ENCODE assay signal across 8 mouse cellular contexts in genomic region chr2:94406083-94406957, GRCm38 (mm10). TPM values are rescaled to one million over a fixed set of nuclear protein-coding genes. Genes with fewer than 3 reads are reported as not detected.
A peak's percentile ranks its signal among the peaks of the same experiment; 100 is the strongest.
DNase-seq lines count a peak whose midpoint lies in the region; ATAC-seq and TF ChIP-seq lines count a peak whose summit lies in the region.

Gene Ttc17 (minus strand): TSS chr2:94406689.

- peak; percentile 94 for ATAC-seq in embryonic facial prominence, embryonic 15.5 days (ENCODE audit: insufficient number of reproducible peaks, low FRiP score, low TSS enrichment, low read depth)
- ATAC-seq in limb, embryonic 14.5 days (ENCODE audit: low FRiP score, low read depth) = peak; percentile 97
- peak; percentile 94 for ATAC-seq in midbrain, postnatal 0 days (ENCODE audit: low FRiP score)

- peak; percentile 90 for DNase-seq in 416B (ENCODE audit: low read depth)
- DNase-seq in heart, adult 8-10 months (ENCODE audit: low spot score) = peak; percentile 86
- peak; percentile 88 for DNase-seq in kidney, adult 9 months
- DNase-seq in limb, embryonic 14.5 days (ENCODE audit: low spot score) = peak; percentile 93
- DNase-seq in midbrain, postnatal 0 days (ENCODE audit: low spot score) = peak; percentile 91
- DNase-seq in spleen, postnatal 14 days (ENCODE audit: low spot score in 2 of 2) = peak; percentile 77 to 85

- peak within 1 kb of the TSS; percentile 77 for H3K4me2 ChIP-seq in embryonic facial prominence, embryonic 15.5 days (replicated peaks)
- peak within 1 kb of the TSS; percentile 80 for H3K4me2 ChIP-seq in limb, embryonic 14.5 days (replicated peaks; ENCODE audit: low read depth, low read length, severe bottlenecking)
- peak within 1 kb of the TSS; percentile 79 for H3K4me2 ChIP-seq in midbrain, postnatal 0 days (ENCODE audit: low read depth, low read length, poor library complexity, severe bottlenecking)

- peak within 1 kb of the TSS; percentile 84 for H3K9ac ChIP-seq in embryonic facial prominence, embryonic 15.5 days
- H3K9ac ChIP-seq in limb, embryonic 14.5 days (ENCODE audit: low read depth, low read length, severe bottlenecking) = peak within 1 kb of the TSS; percentile 87
- peak within 1 kb of the TSS; percentile 93 for H3K9ac ChIP-seq in midbrain, postnatal 0 days (replicated peaks; ENCODE audit: low read length, poor library complexity, severe bottlenecking)

- WGBS in bone marrow, adult 2 months = under 1% methylated on average over 77 of the region's 77 CpGs
- under 1% methylated on average over 76 of the region's 77 CpGs for WGBS in embryonic facial prominence, embryonic 15.5 days
- WGBS in limb, embryonic 14.5 days = under 1% methylated on average over 51 of the region's 77 CpGs
- under 1% methylated on average over 70 of the region's 77 CpGs for WGBS in midbrain, postnatal 0 days

- peak within 1 kb of the TSS; percentile 79 for H3K4me3 ChIP-seq in bone marrow, adult 2 months (replicated peaks; ENCODE audit: control insufficient read depth, low read depth, low read length)
- H3K4me3 ChIP-seq in embryonic facial prominence, embryonic 15.5 days (replicated peaks) = peak within 1 kb of the TSS; percentile 97
- H3K4me3 ChIP-seq in limb, embryonic 14.5 days (replicated peaks; ENCODE audit: low read length) = peak within 1 kb of the TSS; percentile 94
- peak within 1 kb of the TSS; percentile 98 for H3K4me3 ChIP-seq in midbrain, postnatal 0 days (ENCODE audit: low read depth, low read length)

- H3K9me3 ChIP-seq in embryonic facial prominence, embryonic 15.5 days (replicated peaks) = no peaks in the 10 kb centered on the region
- H3K9me3 ChIP-seq in limb, embryonic 14.5 days (ENCODE audit: control insufficient read depth, low read length) = no peaks in the 10 kb centered on the region
- H3K9me3 ChIP-seq in midbrain, postnatal 0 days (ENCODE audit: low read length) = no peaks in the 10 kb centered on the region

- no peaks in the 10 kb centered on the region; the same call in 1 of the 2 replicates for H3K4me1 ChIP-seq in bone marrow, adult 2 months (ENCODE audit: control insufficient read depth, insufficient read depth, low read length)
- H3K4me1 ChIP-seq in embryonic facial prominence, embryonic 15.5 days = peaks cover 22% of the 10 kb centered on the region
- peaks cover 13% of the 10 kb centered on the region for H3K4me1 ChIP-seq in limb, embryonic 14.5 days (ENCODE audit: control insufficient read depth, insufficient read depth, low read length)
- H3K4me1 ChIP-seq in midbrain, postnatal 0 days (ENCODE audit: insufficient read depth, low read length) = peaks cover 11% of the 10 kb centered on the region

- peak within 1 kb of the TSS; percentile 62 for H3K27ac ChIP-seq in bone marrow, adult 2 months (ENCODE audit: control insufficient read depth, insufficient read depth, low read depth, low read length, poor library complexity)
- H3K27ac ChIP-seq in embryonic facial prominence, embryonic 15.5 days (replicated peaks) = peak within 1 kb of the TSS; percentile 92
- peak within 1 kb of the TSS; percentile 92 for H3K27ac ChIP-seq in limb, embryonic 14.5 days (replicated peaks; ENCODE audit: low read depth, low read length)
- peak within 1 kb of the TSS; percentile 89 for H3K27ac ChIP-seq in midbrain, postnatal 0 days (ENCODE audit: low read depth, low read length)

- peak; percentile 74; the same call in 1 of the 2 replicates for TF ChIP-seq POLR2A in bone marrow, adult 2 months (IDR thresholded peaks at IDR 0.05; ENCODE audit: borderline replicate concordance, control insufficient read depth, low read depth, low read length)
- TF ChIP-seq POLR2A in limb, embryonic 14.5 days (IDR thresholded peaks at IDR 0.05; ENCODE audit: borderline replicate concordance, extremely low read depth, insufficient read depth, insufficient read length) = peak; percentile 91; the same call in 1 of the 2 replicates

- no peaks in the 10 kb centered on the region for H3K27me3 ChIP-seq in embryonic facial prominence, embryonic 15.5 days
- H3K27me3 ChIP-seq in limb, embryonic 14.5 days (ENCODE audit: control insufficient read depth, insufficient read depth, low read length) = no peaks in the 10 kb centered on the region
- H3K27me3 ChIP-seq in midbrain, postnatal 0 days (ENCODE audit: insufficient read depth, low read length) = no peaks in the 10 kb centered on the region

- peaks cover 10% of the 10 kb centered on the region for H3K36me3 ChIP-seq in embryonic facial prominence, embryonic 15.5 days
- peaks cover 15% of the 10 kb centered on the region for H3K36me3 ChIP-seq in limb, embryonic 14.5 days (ENCODE audit: control insufficient read depth, insufficient read depth, low read length)
- no peaks in the 10 kb centered on the region; the same call in 1 of the 2 replicates for H3K36me3 ChIP-seq in midbrain, postnatal 0 days (ENCODE audit: insufficient read depth, low read length)

- no peak for TF ChIP-seq CTCF in bone marrow, adult 2 months (IDR thresholded peaks at IDR 0.05; ENCODE audit: control insufficient read depth, insufficient read depth, low read length)
- peak; percentile 20; the same call in 1 of the 2 replicates for TF ChIP-seq CTCF in midbrain, postnatal 0 days (IDR thresholded peaks at IDR 0.05)

RNA-seq across cellular contexts. Expression of gene Ttc17, which starts in this region (rescaled TPM):
- polyA plus RNA-seq in bone marrow, adult 2 months (2011; ENCODE audit: insufficient read depth, insufficient read length, low replicate concordance, missing spikeins) = 5.2 and 14.3 TPM in 2 replicates
- 17.6 and 18.9 TPM in 2 replicates for polyA plus RNA-seq in embryonic facial prominence, embryonic 15.5 days (2015; fragmentation: Nextera tagmentation; extraction: Ambion mirVana)
- total RNA-seq in heart, adult 8-10 months (2022) = 10 to 100 TPM; 30.0 to 38.2 (median 35.3) TPM
- polyA plus RNA-seq in limb, embryonic 14.5 days (2012; rRNA removed) = 18.3 and 19.0 TPM in 2 replicates
- polyA plus RNA-seq in limb, embryonic 14.5 days (2014; fragmentation: Nextera tagmentation; extraction: Ambion mirVana) = 17.8 and 19.1 TPM in 2 replicates
- total RNA-seq in midbrain, postnatal 0 days (2014; rRNA removed) = 24.2 and 24.3 TPM in 2 replicates
- polyA plus RNA-seq in midbrain, postnatal 0 days (2015; fragmentation: Nextera tagmentation; extraction: Ambion mirVana) = 19.4 and 20.2 TPM in 2 replicates

Comparison
In these comparisons a context has a peak if more than half of its experiments do, and no peak if none do; other contexts are left out.
1. Peak in every context shown above with its lines: DNase-seq, ATAC-seq, H3K4me3 ChIP-seq and H3K27ac ChIP-seq.